ENCODE assay signal across 9 mouse cellular contexts in genomic region chr5:28165358-28166255, GRCm38 (mm10). TPM values are rescaled to one million over a fixed set of nuclear protein-coding genes. Genes with fewer than 3 reads are reported as not detected.
DNase-seq lines count a peak whose midpoint lies in the region; ATAC-seq and TF ChIP-seq lines count a peak whose summit lies in the region.
"Had no signal": no experiment of that assay in that cellular context is flagged by ENCODE, and none has a peak within 500 bp of the region (broad histone marks: within the 10 kb centered on the region; RNA-seq: fewer than 3 reads in every experiment).

TSS of gene En2 (plus strand) at chr5:28165694.

- peak; percentile 85 for ATAC-seq in midbrain, embryonic 13.5 days

- H3K9ac ChIP-seq in midbrain, embryonic 13.5 days (replicated peaks) = peak within 1 kb of the TSS; percentile 95

- peak within 1 kb of the TSS; percentile 70 for H3K4me2 ChIP-seq in midbrain, embryonic 13.5 days (replicated peaks)

- intact Hi-C loops in left cerebral cortex, adult 2 months (cut with DNase I) = loop anchor here (5.0 kb wide), 1 partner anchor 1312 kb away; the partner anchor contains the start of gene Mnx1

- H3K27me3 ChIP-seq in forebrain, embryonic 10.5 days (ENCODE audit: poor library complexity, severe bottlenecking) = peaks cover 100% of the 10 kb centered on the region
- peaks cover 99% of the 10 kb centered on the region for H3K27me3 ChIP-seq in hindbrain, embryonic 10.5 days (ENCODE audit: insufficient read depth, poor library complexity, severe bottlenecking)
- peaks cover 68% of the 10 kb centered on the region for H3K27me3 ChIP-seq in midbrain, embryonic 13.5 days

- H3K4me3 ChIP-seq in forebrain, embryonic 10.5 days = peak within 1 kb of the TSS; percentile 48
- H3K4me3 ChIP-seq in hindbrain, embryonic 10.5 days = peak within 1 kb of the TSS; percentile 69
- H3K4me3 ChIP-seq in left cerebral cortex, adult 2 months = peak within 1 kb of the TSS; percentile 36
- H3K4me3 ChIP-seq in midbrain, embryonic 13.5 days (replicated peaks) = peak within 1 kb of the TSS; percentile 77
- H3K4me3 ChIP-seq: erythroblast, embryonic 14.5 days had no signal

- H3K36me3 ChIP-seq in forebrain, embryonic 10.5 days (replicated peaks) = no peaks in the 10 kb centered on the region
- peaks cover 26% of the 10 kb centered on the region for H3K36me3 ChIP-seq in hindbrain, embryonic 10.5 days
- 0 out of 2 replicates have a peak, but pooled peaks cover 4% of the 10 kb centered on the region for H3K36me3 ChIP-seq in midbrain, embryonic 13.5 days

- TF ChIP-seq CTCF in left cerebral cortex, adult 2 months (IDR thresholded peaks at IDR 0.05) = no peak

- no peaks in the 10 kb centered on the region for H3K9me3 ChIP-seq in forebrain, embryonic 10.5 days
- no peaks in the 10 kb centered on the region for H3K9me3 ChIP-seq in hindbrain, embryonic 10.5 days
- H3K9me3 ChIP-seq in midbrain, embryonic 13.5 days = no peaks in the 10 kb centered on the region

- H3K27ac ChIP-seq in forebrain, embryonic 10.5 days = no peak within 1 kb of the TSS
- H3K27ac ChIP-seq in hindbrain, embryonic 10.5 days = peak within 1 kb of the TSS; percentile 93
- H3K27ac ChIP-seq in left cerebral cortex, adult 2 months = no peak within 1 kb of the TSS
- peak within 1 kb of the TSS; percentile 95 for H3K27ac ChIP-seq in midbrain, embryonic 13.5 days

- under 1% methylated on average over 111 of the region's 113 CpGs for WGBS in forebrain, embryonic 10.5 days
- WGBS in hindbrain, embryonic 10.5 days = 3% methylated on average over 113 of the region's 113 CpGs
- under 1% methylated on average over 96 of the region's 113 CpGs for WGBS in midbrain, embryonic 13.5 days

- peaks cover 40% of the 10 kb centered on the region for H3K4me1 ChIP-seq in forebrain, embryonic 10.5 days
- H3K4me1 ChIP-seq in hindbrain, embryonic 10.5 days (replicated peaks) = peaks cover 52% of the 10 kb centered on the region
- peaks cover 46% of the 10 kb centered on the region; the same call in 1 of the 2 replicates for H3K4me1 ChIP-seq in midbrain, embryonic 13.5 days (replicated peaks)

- DNase-seq in R1 (ENCODE audit: low read depth, low spot score) = peak; percentile 89
- peak; percentile 97 for DNase-seq in brain, adult 2 months (ENCODE audit: low read depth, low spot score)
- peak; percentile 79 for DNase-seq in forebrain, embryonic 10.5 days (ENCODE audit: extremely low spot score, low spot score)
- DNase-seq in hindbrain, embryonic 10.5 days (ENCODE audit: low spot score) = peak; percentile 90
- peak in 1 of 2 experiments; percentile 35 for DNase-seq in left cerebral cortex, adult 2 months (ENCODE audit: extremely low spot score in 1 of 2, low spot score in 2 of 2)
- DNase-seq in frontal cortex, postnatal 10 days (ENCODE audit: low spot score in 2 of 2) = no peak
- no peak for DNase-seq in urinary bladder, postnatal 25 days (ENCODE audit: low spot score)

RNA-seq across cellular contexts. Expression of gene En2, which starts in this region (rescaled TPM):
- not detected in 2 replicates for polyA plus RNA-seq in forebrain, embryonic 10.5 days (2016; fragmentation: Nextera tagmentation; extraction: Ambion mirVana)
- 0.50 and 0.88 TPM in 2 replicates for polyA plus RNA-seq in hindbrain, embryonic 10.5 days (2016; fragmentation: Nextera tagmentation; extraction: Ambion mirVana)
- total RNA-seq in left cerebral cortex, adult 2 months (2021) = under 1 TPM; 0.09 to 0.59 TPM
- polyA plus RNA-seq in midbrain, embryonic 13.5 days (2015; fragmentation: Nextera tagmentation; extraction: Ambion mirVana) = 1.9 and 2.2 TPM in 2 replicates
- polyA plus RNA-seq: erythroblast, embryonic 14.5 days had no signal

Comparison
In these comparisons a context has a peak if more than half of its experiments do, and no peak if none do; other contexts are left out.
1. Peak in DNase-seq and H3K4me3 ChIP-seq in forebrain, embryonic 10.5 days; RNA of the gene not detected or under 1 TPM.
2. Peak in DNase-seq, H3K4me3 ChIP-seq and H3K27ac ChIP-seq in hindbrain, embryonic 10.5 days; RNA of the gene not detected or under 1 TPM.
3. DNase-seq: peak in R1 (single experiment) and brain, adult 2 months (single experiment); none in frontal cortex, postnatal 10 days (0 of 2) and urinary bladder, postnatal 25 days (single experiment).
4. Peak in every context shown above with its lines, with median percentiles within 50 percentile points of each other: H3K4me3 ChIP-seq.